Mouse (Mus musculus): ENCODE measurements around the gene Gmds.

Gene Gmds

DNA sequence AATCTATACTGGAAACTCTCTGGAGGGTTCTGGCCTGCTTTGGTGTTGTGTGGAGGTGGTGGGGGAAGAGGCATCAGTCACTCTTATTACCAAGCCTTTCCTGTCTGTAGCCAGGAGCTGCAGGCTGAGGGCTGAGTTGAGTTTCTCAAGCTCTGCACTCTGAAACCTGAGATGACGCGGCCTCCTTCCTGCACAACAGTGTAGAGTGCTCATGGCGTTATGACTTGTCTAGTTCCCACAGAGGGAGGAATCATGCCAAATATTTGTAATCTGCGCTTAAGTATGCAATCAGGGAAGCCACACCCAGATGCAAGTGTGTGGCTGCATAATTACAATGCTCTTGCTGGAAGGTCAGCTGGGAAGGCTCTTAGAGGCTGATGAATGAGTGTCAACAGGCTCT is 461.5 kb downstream of the Gmds start:
- DNase-seq (ENCODE audit: low spot score in 2 of 2) = peak in 1 of 2 experiments; percentile 58

DNA sequence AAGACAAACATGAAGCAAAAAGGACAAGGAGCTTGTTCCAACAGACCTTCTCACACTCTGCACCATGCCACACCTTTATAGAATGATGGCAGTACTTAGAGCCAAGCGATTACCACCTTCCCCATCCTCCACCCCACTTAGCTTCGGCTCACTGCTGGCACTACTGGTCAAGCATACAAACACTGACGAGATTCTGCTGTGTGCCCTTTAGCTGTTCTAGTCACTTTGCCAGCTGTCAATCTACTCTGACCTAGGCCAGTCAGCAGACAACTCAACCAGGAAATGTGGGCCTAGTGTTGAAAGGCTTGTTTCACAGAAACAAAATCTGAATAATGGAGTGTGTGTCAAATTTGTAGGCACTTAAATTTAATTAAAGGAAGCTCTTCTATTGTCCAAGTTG is 464.1 kb downstream of the Gmds start:
- peak in 1 of 2 experiments; percentile 9 for DNase-seq (ENCODE audit: low spot score in 2 of 2)

DNA sequence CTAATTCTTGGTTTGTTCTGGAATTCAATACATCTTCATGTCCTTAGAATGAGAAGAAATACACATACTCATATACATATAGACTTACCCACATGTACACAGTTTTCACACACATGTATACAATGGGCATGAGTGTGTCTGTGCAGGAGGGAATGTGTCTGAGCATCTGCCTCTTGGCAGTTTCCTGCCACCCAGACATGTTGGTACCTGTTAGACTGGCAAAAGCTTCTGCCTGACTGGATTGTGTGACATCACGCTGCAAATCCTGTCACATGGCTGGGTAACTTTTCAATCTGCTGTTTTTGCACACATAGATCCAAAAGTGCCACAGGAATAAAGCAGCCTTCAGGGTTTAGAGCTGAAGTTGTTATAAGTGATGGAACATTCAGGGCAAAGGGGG is 465.3 kb downstream of the Gmds start:
- DNase-seq (ENCODE audit: low spot score in 2 of 2) = peak in 1 of 2 experiments; percentile 31

DNA sequence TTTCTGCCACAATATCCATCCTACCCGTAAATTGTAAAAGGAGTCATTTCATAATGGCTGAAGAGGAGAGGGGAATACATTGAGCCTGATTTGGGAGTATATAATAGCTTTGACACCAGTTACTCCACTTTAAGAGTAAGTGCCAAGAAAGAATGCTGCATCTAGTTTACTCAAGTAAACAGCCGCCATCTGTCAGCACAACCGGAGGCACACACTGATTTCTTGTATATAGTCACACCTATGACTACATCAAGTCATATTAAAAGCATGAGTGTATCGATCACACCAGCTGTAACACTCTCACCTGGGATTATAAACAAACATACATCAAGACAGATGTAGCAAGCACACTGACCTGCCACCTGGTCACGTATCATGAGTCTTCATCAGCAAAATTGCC is 473.8 kb downstream of the Gmds start:
- no peak for DNase-seq (ENCODE audit: low spot score in 2 of 2)

DNA sequence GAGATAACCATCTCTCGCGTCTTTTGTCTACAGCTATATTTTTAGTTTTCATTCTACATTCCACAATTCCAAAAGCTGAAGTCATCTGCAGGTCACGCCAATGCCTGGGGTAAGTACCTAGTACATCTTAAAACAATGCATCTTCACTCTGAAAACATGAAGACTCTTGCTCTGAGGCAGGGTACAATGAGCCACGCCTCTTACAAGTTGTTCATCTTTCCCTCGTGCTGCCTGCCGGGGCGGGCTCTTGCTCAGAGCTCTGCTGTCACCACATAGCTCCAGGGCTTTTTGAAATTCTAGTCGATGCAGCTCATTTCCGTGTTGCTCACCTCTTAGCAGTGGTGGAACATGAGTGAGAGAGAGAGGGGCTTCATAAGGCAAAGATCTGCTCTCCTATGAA is 475.1 kb downstream of the Gmds start:
- peak in 1 of 2 experiments; percentile 5 for DNase-seq (ENCODE audit: low spot score in 2 of 2)

DNA sequence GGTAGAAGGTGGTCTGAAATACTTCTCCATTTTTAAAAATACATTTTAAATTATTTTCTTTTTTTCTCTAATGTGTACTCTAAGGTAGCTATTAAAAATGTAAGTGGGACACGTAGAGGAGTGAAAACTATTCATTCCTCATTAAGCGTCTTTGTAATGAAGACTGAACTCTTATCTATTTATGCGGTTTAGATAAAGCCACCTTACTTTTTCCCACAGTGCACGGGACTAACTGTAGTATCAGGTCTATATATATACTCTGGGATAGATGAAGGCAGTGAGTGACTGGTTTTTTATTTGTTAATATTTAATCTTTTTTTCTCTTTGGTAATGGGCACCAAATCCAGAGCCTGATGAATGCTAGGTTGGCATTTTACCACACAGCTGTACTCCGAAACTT is 478.3 kb downstream of the Gmds start:
- DNase-seq (ENCODE audit: low spot score in 2 of 2) = no peak

DNA sequence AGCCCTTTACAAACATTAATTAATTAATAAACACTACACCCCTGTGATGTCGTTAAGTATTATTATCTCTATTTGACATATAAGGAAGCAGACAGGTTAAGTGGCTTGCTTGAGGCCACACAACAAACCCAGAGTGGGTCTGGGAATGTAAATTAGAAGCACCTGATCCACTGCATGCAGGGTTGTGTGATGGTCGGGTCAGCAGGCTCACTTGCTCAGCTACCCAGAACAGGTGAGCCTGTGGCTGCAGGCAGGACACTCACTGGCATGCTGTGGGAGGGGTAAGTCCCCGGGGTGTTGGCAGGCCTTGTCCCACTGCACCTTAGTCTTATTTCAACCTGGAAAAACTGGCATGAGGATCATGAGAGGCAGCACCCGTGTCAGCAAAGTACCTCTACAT is 484.5 kb downstream of the Gmds start:
- no peak for DNase-seq (ENCODE audit: low spot score in 2 of 2)

DNA sequence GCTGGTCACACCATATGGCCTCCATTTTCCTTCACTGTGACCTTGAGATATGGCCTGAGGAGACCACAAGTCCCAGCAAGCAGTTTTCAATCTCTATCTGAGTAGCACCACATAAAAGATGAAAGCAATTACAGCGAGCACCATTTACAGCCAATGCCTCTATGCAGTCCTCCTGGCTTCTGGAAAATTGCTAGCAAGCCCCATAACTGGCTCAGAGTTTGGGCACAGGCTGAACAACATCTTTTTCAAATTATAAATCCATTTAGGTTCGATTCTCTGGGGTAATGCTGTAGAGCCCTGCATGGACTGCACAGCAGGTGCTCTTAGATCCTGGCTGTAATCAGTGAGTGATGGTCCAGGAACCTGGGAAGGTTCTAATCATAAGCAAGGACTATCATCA is 485.0 kb downstream of the Gmds start:
- no peak for DNase-seq (ENCODE audit: low spot score in 2 of 2)

DNA sequence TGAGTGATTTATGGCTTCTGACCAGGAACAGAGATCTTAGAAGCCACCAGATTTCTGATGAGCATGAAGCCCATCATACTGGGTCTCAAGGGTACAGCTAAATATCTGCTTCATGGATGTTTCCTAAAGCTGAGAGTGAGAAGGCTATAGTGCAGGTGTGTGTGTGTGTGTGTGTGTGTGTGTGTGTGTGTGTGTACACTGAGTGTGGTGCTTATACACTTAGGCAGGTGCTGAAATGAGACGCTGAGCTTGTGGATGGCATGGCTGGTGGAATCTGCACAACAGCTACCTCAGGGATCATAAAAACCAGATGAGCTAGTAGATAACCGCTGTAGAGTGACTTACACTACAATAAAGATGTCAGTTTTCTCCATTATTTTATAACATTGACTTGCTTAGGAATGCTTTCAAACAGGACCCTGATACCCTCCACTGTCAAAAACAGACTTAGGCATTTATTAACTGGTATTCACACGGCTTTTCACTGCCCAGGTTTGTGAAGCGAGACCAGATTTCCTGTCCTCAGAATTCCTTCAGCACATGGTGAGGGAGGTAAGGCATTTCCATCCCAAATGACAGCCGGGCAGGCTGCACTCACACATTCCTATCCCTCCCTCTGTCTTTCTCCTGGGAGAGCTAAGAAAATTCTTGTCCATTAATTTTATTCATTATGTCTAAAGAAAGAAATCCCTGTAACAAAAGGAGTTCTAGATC is 489.1 kb downstream of the Gmds start:
- DNase-seq (ENCODE audit: low spot score in 2 of 2) = no peak

DNA sequence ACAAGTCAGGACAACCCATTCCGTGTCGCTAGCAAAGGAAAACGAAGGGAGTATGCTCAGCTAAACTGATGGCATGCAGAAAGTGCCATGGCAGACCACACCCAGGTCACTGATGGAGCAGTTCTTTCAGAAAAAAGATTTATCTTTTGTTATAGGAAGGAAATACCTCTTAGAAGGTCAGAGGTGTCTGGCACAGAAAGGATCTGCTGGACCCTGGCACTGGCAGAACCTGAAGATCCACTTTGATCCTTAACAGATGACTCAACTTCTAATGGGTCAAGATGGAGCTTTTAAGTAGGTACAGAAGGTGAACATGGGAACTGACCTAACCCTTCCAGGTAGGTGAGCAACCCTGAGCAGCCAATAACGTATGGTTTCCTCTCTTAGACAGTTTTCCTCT is 502.7 kb downstream of the Gmds start:
- peak in 1 of 2 experiments; percentile 43 for DNase-seq (ENCODE audit: low spot score in 2 of 2)

DNA sequence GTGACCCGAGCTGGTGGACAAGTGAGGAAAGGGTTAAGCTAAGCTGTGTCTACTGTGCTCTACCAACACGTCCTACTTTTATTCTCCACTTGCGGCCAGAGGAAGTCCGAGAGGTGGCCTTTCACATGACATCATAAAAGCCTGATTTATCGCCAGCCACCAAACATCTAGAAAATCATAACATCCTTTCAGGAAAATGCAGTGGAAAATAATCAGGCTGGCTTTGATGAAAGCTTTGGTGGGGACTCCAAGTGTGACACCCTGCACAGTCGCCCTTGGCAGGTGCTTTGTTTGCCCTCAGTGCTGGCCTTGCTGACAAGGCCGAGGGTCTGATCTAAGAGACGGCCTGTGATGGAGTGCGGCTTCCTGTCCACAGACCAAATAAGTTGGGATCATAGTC is 508.2 kb downstream of the Gmds start:
- no peak for DNase-seq (ENCODE audit: low spot score in 2 of 2)

DNA sequence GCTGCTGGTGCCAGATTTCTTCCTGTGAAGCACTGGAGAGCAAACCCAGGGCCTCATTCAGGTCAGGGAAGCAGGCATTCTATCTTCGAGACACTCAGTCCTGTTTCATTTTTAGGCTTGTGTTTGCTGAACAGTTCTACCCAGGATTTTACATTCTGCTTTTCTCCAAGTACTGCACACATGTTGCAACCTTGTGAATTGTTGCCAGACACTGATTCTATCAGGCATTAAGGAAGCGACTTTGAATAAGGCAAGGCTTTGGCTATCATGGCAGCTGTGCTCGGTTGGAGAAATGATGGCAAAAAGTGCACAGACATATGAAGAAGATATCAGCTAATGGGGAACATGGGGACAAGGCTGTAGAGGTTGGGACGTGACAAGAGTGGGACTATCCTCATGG is 510.1 kb downstream of the Gmds start:
- DNase-seq (ENCODE audit: low spot score in 2 of 2) = no peak

DNA sequence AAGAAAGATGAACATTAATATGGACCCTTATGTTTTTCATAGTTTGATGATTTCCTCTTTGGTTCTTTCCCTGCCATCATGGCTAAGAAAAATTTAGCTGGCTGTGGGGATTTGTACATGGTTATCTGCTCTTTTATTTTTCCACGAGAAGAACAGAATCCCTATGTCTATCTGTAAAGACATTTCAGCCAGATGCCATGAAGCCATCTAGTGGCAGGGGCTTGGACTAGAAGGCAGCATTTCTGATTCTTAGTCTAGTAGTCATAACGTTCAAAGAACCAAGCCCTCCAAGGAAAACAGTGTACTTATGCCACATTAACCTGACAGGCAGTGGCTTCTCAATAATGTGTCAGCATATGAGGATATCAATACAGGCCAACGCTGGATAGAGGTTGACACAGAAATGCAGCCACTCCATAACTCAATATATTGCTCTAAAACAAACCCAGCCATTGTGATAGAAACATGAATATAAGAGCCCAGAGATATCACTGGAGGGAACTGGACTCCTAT is 510.7 kb downstream of the Gmds start:
- DNase-seq (ENCODE audit: low spot score in 2 of 2) = no peak

DNA sequence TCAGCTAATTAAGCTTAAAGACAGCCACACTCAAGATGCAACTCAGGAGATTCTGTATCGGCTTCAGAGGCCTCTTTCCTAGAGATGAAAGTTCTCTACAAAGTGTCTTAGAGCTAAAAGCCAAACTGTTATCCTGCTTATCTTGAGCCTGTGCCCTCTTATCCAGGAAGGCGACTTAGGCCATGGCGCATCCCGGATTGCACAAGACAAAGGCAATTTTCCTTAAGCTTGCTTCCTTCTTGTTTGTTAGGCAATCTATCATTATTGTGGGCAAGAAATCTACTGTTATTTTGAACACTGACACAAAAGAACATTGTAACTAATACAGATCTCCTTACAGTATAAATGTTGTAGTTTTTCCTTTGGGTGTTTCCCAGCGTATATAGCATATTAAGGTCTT is 511.4 kb downstream of the Gmds start:
- DNase-seq (ENCODE audit: low spot score in 2 of 2) = no peak

DNA sequence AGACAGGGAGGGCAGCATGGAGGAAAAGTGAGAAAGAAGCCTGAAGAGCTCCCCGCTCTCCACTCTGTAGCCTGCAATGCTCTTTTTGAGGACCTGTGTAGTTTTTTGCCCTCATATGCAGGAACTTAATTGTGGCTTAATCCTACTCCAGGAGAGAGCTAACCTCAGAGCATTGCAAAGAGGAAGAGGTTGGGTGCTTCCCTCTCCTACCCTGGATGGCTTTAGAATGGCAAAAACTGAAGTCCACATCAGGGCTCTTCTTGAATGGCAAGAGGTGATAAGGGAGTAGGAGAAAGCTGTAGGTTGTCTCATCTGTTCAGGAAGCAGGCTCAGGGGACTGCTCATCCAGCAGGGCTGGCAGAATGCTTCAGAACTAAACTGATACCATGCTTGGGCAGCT is 513.4 kb downstream of the Gmds start:
- DNase-seq (ENCODE audit: low spot score in 2 of 2) = no peak

DNA sequence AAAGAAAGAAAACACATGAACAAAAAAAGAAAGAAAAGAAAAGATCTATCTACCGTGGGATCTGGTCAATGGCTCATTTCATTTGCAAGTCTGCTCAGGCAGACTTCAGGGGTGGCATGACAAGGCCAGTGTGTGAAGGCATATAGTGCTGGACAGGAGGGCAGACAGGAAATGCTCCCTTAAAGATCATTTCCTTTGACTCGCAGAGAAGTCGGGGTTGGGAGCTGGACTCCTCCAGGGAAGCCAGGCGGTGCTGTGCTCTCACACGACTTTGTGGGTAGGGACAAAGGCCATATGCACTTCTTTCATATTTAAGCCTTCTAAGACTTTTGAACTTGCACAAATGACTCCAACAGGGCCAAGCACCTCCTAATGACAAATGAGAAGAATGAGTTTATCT is 515.2 kb downstream of the Gmds start:
- no peak for DNase-seq (ENCODE audit: low spot score in 2 of 2)

DNA sequence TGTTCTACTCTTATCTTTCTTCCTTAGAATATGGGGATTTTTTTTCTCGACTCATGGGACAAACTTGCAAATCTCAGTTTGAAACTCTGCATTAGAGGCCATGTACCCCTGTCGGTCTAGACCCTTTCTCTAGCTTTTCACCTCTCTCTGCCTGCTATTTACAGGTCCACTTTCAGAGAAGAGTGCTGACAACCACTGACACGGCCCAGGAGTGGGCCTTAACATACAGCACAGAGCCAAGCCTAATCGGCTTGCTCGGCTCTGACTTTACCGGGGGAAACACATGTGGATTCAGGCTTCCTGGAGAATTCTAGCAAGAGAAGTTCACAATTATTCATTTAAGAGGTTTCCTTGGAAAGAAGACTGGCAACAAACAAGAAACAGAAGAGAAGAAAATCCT is 517.5 kb downstream of the Gmds start:
- no peak for DNase-seq (ENCODE audit: low spot score in 2 of 2)

DNA sequence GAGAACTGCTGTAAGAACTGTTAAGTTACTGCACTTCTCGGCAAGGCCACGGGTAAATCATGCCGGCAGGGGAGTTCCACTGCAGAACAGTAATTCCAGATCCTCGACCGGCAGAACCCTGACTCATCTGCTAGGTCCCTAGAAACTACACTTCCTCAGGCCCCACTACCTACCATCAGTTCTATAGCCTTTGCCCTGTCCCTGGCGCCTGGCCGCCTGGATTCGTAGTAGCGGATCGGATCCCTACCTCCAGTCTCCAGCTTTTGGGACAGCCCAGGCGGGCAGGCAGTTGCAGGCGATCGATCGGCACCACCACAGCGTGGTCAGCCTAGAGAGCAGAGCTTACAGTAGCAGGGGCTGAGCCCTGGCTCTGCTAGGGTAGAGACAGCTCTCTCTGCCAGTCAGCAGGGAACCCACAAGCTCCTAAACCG is 517.9 kb downstream of the Gmds start:
- DNase-seq (ENCODE audit: low spot score in 2 of 2) = peak in 1 of 2 experiments; percentile 44

DNA sequence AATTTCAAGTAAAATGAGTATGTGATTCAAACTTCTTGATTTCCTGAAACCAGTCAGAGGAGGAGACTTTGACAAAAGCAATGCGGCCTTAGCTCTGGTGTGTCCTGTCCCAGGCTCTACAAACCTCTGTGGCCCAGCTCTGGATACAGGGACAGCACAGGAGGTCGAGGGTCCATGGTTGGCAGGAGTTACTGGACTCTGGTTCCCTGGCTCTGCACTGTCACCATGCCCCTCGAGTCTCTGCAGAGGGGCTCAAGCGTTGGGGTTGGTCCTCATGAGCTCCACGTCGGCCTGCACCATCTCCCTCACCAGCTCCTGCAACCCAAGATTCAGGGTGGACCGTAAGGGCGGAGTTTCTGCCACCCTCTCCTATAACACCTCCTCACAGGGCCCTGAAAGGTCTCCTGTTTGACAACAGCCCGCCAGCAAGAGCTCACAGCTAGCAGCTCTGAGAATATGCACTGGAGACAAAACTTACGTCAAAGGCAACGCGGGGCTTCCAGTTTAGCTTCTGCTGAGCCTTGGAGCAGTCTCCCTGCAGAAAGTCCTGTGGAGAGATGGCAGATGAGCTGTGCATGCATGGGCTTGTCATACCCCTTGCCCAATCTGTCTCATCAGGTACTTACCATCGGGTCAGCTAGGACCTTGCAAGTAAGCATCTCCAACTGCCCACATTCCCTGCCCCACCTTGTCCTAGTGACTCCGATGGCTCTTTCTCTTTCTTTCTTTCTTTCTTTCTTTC is 518.7 kb downstream of the Gmds start:
- DNase-seq (ENCODE audit: low spot score in 2 of 2) = no peak

DNA sequence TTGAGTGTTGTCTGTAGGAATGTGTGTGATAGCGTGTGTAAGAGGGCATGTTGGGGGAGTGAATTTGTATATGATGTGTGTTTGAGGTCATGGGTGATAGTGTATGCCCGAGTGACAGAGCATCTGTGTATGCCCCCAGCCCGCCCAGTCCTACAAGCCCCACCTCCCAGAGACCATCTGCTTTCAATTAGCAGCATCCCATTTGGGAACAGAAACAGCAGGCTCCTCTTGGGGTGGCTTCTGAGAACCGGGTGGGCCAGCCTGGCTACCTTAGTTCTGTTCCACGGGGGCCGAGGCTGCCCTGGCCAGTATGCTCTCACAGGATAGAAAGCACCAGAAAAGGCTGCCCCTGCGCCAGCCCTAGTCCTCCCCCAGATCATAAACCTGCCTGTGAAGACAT is 520.2 kb downstream of the Gmds start:
- DNase-seq (ENCODE audit: low spot score in 2 of 2) = no peak

DNA sequence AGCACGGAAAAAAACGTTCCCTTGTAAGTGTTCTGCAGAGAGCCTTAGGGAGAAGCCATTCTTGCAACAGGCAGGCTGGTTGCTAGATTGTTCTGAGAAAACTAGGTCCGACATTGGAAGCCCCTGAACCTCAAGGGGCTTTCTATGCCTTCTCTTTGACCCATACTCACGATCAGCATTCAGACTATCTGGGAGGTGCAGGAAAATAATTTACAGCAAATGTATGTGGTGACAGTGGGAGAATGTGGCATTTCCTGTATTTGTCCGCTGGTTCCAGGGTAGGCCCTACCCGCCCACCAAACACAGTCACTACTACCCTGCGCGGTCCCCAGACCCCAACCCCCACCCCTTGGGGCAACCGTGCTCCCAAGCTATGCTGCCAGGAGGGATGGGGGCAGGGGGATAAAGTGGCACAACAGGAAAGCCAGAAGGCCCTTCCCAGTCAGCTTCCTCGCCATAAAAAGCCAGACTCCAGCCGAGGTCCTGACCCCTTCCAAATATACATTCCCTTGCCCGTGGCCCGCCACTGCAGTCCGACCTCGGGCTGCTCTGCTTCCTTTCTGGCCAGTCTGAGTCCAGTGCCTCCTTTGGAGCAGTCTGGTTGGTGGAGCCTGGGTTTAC is 523.0 kb downstream of the Gmds start:
- DNase-seq (ENCODE audit: low spot score in 2 of 2) = no peak

DNA sequence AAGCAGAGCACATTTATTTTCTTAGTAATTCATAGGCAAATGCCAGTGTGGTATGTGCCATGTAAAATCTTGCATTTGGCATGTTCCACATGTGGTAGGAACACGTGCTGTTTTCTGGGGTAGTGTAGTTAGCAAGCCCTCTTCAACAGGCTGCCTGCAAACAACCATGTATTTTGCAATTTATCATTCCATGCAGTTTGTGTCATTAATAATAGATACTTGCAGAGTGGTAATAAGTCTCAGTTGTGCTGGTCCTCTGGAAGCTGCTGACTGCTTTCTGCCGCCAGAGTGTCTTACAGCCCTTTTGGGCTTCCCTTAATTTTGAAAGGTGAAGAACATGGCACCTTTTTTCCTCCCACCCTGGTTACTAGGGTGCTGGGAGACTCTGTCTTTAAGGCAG is 525.8 kb downstream of the Gmds start:
- no peak for DNase-seq (ENCODE audit: low spot score in 2 of 2)

DNA sequence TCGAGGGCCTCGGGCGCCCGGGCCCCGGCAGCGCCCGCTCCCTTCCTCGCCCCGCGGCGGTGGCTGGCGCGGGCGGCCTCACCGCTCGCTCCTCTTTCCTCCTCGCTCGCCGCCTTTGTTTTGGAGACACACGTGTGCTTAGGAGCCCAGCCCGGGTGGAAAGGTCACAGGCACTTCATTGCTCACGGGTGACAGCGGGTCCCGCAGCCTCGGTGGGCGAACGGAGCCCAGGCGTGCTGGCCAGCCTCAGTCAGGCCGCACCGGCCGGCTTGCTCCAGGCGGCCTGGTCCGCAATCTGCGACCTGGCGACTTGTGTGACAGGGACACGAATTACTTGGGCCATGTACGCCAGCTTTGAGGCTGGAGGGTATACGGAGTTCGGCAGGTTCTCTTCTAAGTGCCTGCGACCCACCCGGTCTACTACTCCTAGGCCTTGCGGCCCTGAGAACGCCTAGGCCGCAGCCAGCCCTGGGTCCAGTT is 527.0 kb downstream of the Gmds start:
- DNase-seq (ENCODE audit: low spot score in 2 of 2) = peak in 1 of 2 experiments; percentile 50
